Comparison of ENCODE assay signal across 24 mouse cellular contexts in genomic region chr7:122610161-122610560, GRCm38 (mm10).
"Had no signal": no experiment of that assay in that cellular context is flagged by ENCODE, and none has a peak within 500 bp of the region (broad histone marks: within the 10 kb centered on the region; RNA-seq: fewer than 3 reads in every experiment).

No protein-coding gene starts in this region.

- H3K36me3 ChIP-seq: heart, embryonic 10.5 days; heart, embryonic 12.5 days; hindbrain, embryonic 10.5 days; hindbrain, embryonic 12.5 days; intestine, embryonic 15.5 days; limb, embryonic 10.5 days; limb, embryonic 12.5 days; liver, embryonic 12.5 days had no signal

- H3K4me1 ChIP-seq: heart, embryonic 10.5 days; heart, embryonic 12.5 days; hindbrain, embryonic 10.5 days; hindbrain, embryonic 12.5 days; intestine, embryonic 15.5 days; limb, embryonic 12.5 days; liver, embryonic 12.5 days had no signal

- H3K9ac ChIP-seq: heart, embryonic 12.5 days; hindbrain, embryonic 12.5 days; hindbrain, embryonic 14.5 days; intestine, embryonic 15.5 days; limb, embryonic 12.5 days; liver, embryonic 12.5 days had no signal

- H3K27ac ChIP-seq: gastrocnemius, adult 2 months; heart, embryonic 10.5 days; hindbrain, embryonic 10.5 days; hindbrain, embryonic 12.5 days; hindbrain, embryonic 14.5 days; intestine, embryonic 15.5 days; layer of hippocampus, adult 2 months; limb, embryonic 10.5 days; limb, embryonic 12.5 days; liver, embryonic 12.5 days had no signal

- DNase-seq: gastrocnemius, adult 2 months; gastrocnemius, postnatal 10 days; gastrocnemius, postnatal 25 days; heart, adult 18-20 months; heart, postnatal 10 days; heart, postnatal 4 days; kidney, adult 18-20 months; kidney, adult 8-10 months; kidney, postnatal 10 days; kidney, postnatal 25 days; kidney, postnatal 4 days had no signal

- H3K27me3 ChIP-seq: heart, embryonic 12.5 days; hindbrain, embryonic 12.5 days; intestine, embryonic 15.5 days; limb, embryonic 12.5 days; liver, embryonic 12.5 days had no signal

- H3K4me2 ChIP-seq: heart, embryonic 12.5 days; hindbrain, embryonic 12.5 days; hindbrain, embryonic 14.5 days; intestine, embryonic 15.5 days; limb, embryonic 12.5 days; liver, embryonic 12.5 days had no signal

- H3K4me3 ChIP-seq: gastrocnemius, adult 2 months; heart, embryonic 10.5 days; heart, embryonic 12.5 days; hindbrain, embryonic 10.5 days; hindbrain, embryonic 12.5 days; intestine, embryonic 15.5 days; layer of hippocampus, adult 2 months; limb, embryonic 10.5 days; limb, embryonic 12.5 days; liver, embryonic 12.5 days had no signal

- H3K9me3 ChIP-seq: heart, embryonic 10.5 days; heart, embryonic 12.5 days; hindbrain, embryonic 10.5 days; hindbrain, embryonic 12.5 days; intestine, embryonic 15.5 days; limb, embryonic 10.5 days; limb, embryonic 12.5 days; liver, embryonic 12.5 days had no signal

- ATAC-seq: hindbrain, embryonic 16.5 days; inflammation-experienced regulatory T-cells, adult 6 months; intestine, embryonic 15.5 days; intestine, postnatal 0 days; liver, embryonic 12.5 days had no signal
